Mouse (Mus musculus): Measurements from ENCODE around the gene Slc47a2. TPM values are rescaled to one million over a fixed set of nuclear protein-coding genes. Genes with fewer than 3 reads are reported as not detected.

The Slc47a2 gene
- polyA plus RNA-seq, 1 experiment from 2014 or later = not detected

DNA sequence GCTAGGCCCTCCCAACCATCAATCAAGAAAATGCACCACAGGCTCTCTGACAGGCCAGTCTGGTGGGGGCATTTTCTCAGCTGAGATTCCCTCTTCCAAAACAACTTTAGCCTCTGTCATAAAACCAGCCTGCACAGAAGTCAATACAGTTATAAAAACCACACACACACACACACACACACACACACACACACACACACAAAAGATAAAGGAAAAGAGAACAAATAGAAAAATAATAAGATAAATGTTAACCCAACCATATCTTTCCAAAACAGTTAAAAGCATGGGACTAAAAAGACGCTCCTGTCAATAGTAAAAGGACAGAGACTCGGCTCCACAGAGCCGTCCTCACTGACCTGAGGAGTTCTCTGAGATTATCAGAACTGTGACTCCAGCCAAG lies 66.2 kb downstream of the Slc47a2 start:
- ATAC-seq (ENCODE audit: low FRiP score, low read depth) = no peak
- H3K36me3 ChIP-seq = no peaks in the 10 kb centered on the region
- WGBS = 67% methylated on average over 3 of the region's 3 CpGs

GRCm38 (mm10) chr11:61275106-61275505 lies 67.6 kb downstream of the Slc47a2 start:
- Histone ChIP-seq H3K4me2 (replicated peaks) (no peak overlapping the region), H3K36me3 (no peaks in the 10 kb centered on the region), H3K9me3 (no peaks in the 10 kb centered on the region), H3K4me3 (no peak overlapping the region), H3K27me3 (no peaks in the 10 kb centered on the region), H3K27ac (replicated peaks) (no peak overlapping the region), H3K4me1 (no peaks in the 10 kb centered on the region), H3K9ac (replicated peaks) (no peak overlapping the region)
- WGBS = 81% methylated on average over 8 of the region's 8 CpGs
- no peak for ATAC-seq (ENCODE audit: low FRiP score, low read depth)

More for the DNA sequence above, 66.2 kb downstream of the Slc47a2 start:
- Histone ChIP-seq H3K27me3 (no peaks in the 10 kb centered on the region), H3K27ac (replicated peaks) (no peak overlapping the region), H3K4me1 (no peaks in the 10 kb centered on the region), H3K9me3 (no peaks in the 10 kb centered on the region), H3K4me3 (no peak overlapping the region), H3K4me2 (replicated peaks) (no peak overlapping the region), H3K9ac (replicated peaks) (no peak overlapping the region)

GRCm38 (mm10) chr11:61274421-61274820 lies 68.2 kb downstream of the Slc47a2 start:
- H3K27me3 ChIP-seq = no peaks in the 10 kb centered on the region
- no peak overlapping the region for H3K4me2 ChIP-seq (replicated peaks)
- H3K9ac ChIP-seq (replicated peaks) = no peak overlapping the region
- no peaks in the 10 kb centered on the region for H3K4me1 ChIP-seq
- no peak overlapping the region for H3K27ac ChIP-seq (replicated peaks)
- no peak overlapping the region for H3K4me3 ChIP-seq
- no peaks in the 10 kb centered on the region for H3K36me3 ChIP-seq
- H3K9me3 ChIP-seq = no peaks in the 10 kb centered on the region
- WGBS = 78% methylated on average over 1 of the region's 1 CpGs
- no peak for ATAC-seq (ENCODE audit: low FRiP score, low read depth)

DNA sequence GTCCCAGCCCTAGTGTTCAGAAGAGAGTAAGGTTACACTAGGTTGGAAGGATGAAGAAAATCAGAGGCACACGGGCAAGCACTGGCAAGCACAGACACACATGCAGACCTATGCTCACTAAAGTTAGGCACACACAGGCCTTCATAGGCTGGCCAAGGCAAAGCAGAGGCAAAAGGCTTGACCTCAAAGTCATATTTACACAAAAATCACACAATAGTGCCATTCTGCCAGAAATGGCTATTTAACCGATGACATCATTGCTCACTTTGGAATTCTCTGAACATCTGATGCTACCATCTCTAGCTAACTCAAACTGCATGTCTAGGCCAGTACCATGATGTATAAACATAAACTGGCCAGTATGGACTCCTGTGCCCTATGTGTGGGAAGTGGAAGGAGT lies 68.7 kb downstream of the Slc47a2 start:
- no peaks in the 10 kb centered on the region for H3K36me3 ChIP-seq
- H3K4me2 ChIP-seq (replicated peaks) = no peak overlapping the region
- H3K27me3 ChIP-seq = peaks cover under 1% of the 10 kb centered on the region; the same call in 1 of the 2 replicates
- no peak for ATAC-seq (ENCODE audit: low FRiP score, low read depth)
- no peak overlapping the region for H3K9ac ChIP-seq (replicated peaks)
- H3K9me3 ChIP-seq = no peaks in the 10 kb centered on the region
- no peak overlapping the region for H3K27ac ChIP-seq (replicated peaks)
- no peak overlapping the region for H3K4me3 ChIP-seq
- no peaks in the 10 kb centered on the region for H3K4me1 ChIP-seq
- WGBS = 93% methylated on average over 2 of the region's 2 CpGs

DNA sequence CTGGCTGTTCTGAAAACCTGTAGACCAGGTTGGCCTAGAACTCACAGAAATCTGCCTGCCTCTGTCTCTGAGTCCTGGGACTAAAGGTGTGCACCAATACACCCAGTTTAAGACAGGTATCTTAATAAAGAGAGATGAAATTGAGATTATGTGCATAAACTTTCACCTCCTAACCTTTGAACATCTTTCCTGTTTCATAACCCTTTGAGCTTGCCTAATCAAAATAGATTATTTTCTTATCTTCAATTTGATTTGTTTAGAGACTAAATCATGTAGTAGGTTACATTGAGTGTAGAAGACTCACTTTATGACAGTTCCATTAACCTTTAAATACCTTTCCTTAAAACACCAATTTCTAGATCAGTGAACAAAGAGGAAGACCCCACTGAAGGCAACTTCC lies 71.0 kb downstream of the Slc47a2 start:
- no peak overlapping the region for H3K9ac ChIP-seq (replicated peaks)
- no peak overlapping the region for H3K27ac ChIP-seq (replicated peaks)
- H3K36me3 ChIP-seq = no peaks in the 10 kb centered on the region
- peaks cover 10% of the 10 kb centered on the region; the same call in 1 of the 2 replicates for H3K27me3 ChIP-seq
- H3K4me2 ChIP-seq (replicated peaks) = no peak overlapping the region
- H3K9me3 ChIP-seq = no peaks in the 10 kb centered on the region
- no peaks in the 10 kb centered on the region for H3K4me1 ChIP-seq
- ATAC-seq (ENCODE audit: low FRiP score, low read depth) = no peak
- H3K4me3 ChIP-seq = no peak overlapping the region

- Histone ChIP-seq H3K9ac (replicated peaks) (no peak overlapping the region), H3K4me3 (no peak overlapping the region), H3K4me1 (no peaks in the 10 kb centered on the region), H3K27me3 (peaks cover 10% of the 10 kb centered on the region; the same call in 1 of the 2 replicates), H3K4me2 (replicated peaks) (no peak overlapping the region), H3K27ac (replicated peaks) (no peak overlapping the region), H3K36me3 (no peaks in the 10 kb centered on the region), H3K9me3 (no peaks in the 10 kb centered on the region)
- no peak for ATAC-seq (ENCODE audit: low FRiP score, low read depth)
- 80% methylated on average over 5 of the region's 5 CpGs for WGBS
Observed at GRCm38 (mm10) chr11:61270406-61270805, 72.3 kb downstream of the Slc47a2 start.

DNA sequence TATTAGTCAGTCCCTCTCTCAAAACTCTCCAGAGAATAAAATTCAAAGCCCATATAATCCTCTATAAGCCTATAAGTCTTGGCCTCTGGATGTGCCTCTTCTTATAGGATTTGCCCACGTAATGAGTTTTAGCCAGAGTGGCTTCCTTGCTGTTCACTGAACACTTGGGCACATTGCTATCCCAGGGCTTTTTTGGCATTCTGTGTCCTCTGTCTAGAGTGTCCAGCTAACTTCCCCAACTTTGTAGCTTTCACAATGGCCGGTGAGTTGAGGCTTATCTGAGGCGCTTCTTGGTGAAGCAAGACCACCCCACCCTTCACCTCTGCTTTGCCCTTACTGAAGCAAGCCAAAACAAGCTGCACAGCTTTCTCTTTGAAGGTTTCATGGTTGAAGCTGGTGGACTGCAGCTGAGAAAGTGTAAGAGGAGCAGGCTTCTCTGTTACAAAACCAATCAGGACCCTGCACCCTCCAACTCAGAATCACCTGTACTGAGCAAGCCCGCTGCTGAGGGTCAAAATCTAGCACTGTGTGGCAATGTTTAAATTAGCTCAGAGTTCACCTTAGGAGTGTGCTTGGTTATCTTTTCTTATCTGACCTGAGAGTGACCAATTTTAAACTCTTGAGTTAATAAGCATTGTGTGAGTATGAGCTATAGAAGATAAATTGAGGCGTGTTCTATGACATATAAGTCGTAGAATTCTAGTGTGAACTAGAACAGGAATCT lies 73.9 kb downstream of the Slc47a2 start:
- 87% methylated on average over 6 of the region's 6 CpGs for WGBS

DNA sequence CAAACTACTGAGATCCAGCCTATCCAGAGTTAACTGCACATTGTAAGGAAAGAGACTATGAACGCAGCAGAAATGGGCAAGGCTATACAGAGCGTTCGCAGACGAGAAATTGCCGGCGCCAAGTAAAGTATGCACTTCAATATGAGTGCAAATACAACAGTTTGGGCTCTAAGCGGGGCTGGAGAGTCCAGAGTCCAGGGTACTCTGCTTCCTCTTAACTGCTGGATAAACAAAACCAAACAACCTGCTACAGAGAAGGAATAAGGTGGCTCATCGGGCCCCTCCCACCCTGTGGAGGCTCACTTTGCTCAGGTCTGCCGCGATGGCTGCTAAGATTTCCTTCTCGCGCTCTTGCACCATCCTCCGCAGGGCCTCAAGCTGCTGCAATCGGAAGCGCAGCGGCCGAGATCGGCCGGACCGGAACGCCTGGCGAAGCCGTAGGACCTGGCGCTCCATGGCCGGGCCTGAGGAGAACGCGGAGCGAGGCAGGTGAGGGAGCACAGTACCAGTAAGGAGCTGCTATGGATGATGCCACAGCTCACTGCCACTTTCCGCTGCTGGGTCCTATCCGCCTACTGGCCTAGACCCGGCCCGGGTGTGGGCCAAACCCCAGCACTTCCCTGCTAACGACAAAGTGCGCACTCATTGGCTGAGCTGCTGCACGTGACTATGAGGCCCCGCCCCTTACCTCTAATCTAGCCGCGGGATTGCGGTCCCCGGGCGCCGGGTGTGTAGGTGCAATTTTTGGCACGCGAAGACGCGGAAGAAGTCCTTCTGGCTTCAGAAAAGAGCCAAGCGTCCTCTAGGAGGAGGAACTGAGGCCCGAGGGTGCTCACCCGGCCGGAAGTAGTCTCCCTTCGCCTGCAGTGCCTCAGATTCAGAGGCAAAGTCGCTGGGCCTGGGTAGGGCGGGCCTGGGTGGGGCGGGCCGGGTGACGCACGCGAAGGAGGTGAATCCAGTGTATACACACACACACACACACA lies 75.8 kb downstream of the Slc47a2 start, which contains the start of gene Aldh3a2:
Gene Aldh3a2 (minus strand): TSS at position 914 of the 983 bp plus-strand sequence.
- Histone ChIP-seq H3K9me3 (no peaks in the 10 kb centered on the region), H3K27ac (replicated peaks) (peak within 1 kb of the TSS; percentile 90), H3K4me1 (no peaks in the 10 kb centered on the region), H3K4me3 (peak within 1 kb of the TSS; percentile 80), H3K36me3 (peaks cover 16% of the 10 kb centered on the region; the same call in 1 of the 2 replicates), H3K4me2 (replicated peaks) (peak within 1 kb of the TSS; percentile 75), H3K9ac (replicated peaks) (peak within 1 kb of the TSS; percentile 83), H3K27me3 (peaks cover 10% of the 10 kb centered on the region; the same call in 1 of the 2 replicates)
- ATAC-seq (ENCODE audit: low FRiP score, low read depth) = peak; percentile 99
- under 1% methylated on average over 52 of the region's 58 CpGs for WGBS

More for the DNA sequence above, 73.9 kb downstream of the Slc47a2 start:
- Histone ChIP-seq H3K27me3 (peaks cover 10% of the 10 kb centered on the region; the same call in 1 of the 2 replicates), H3K27ac (replicated peaks) (no peak overlapping the region), H3K4me3 (no peak overlapping the region), H3K9ac (replicated peaks) (no peak overlapping the region), H3K4me2 (replicated peaks) (no peak overlapping the region), H3K36me3 (peaks cover 3% of the 10 kb centered on the region; the same call in 1 of the 2 replicates), H3K9me3 (no peaks in the 10 kb centered on the region), H3K4me1 (no peaks in the 10 kb centered on the region)
- ATAC-seq (ENCODE audit: low FRiP score, low read depth) = no peak

- Histone ChIP-seq H3K9ac (replicated peaks) (no peak overlapping the region), H3K36me3 (peaks cover 32% of the 10 kb centered on the region), H3K27me3 (peaks cover 9% of the 10 kb centered on the region; the same call in 1 of the 2 replicates), H3K4me2 (replicated peaks) (no peak overlapping the region), H3K4me1 (no peaks in the 10 kb centered on the region), H3K4me3 (no peak overlapping the region), H3K9me3 (no peaks in the 10 kb centered on the region), H3K27ac (replicated peaks) (no peak overlapping the region)
- 93% methylated on average over 1 of the region's 1 CpGs for WGBS
- no peak for ATAC-seq (ENCODE audit: low FRiP score, low read depth)
Observed at GRCm38 (mm10) chr11:61263841-61264240, 78.8 kb downstream of the Slc47a2 start.

GRCm38 (mm10) chr11:61262516-61262915 lies 80.1 kb downstream of the Slc47a2 start:
- Histone ChIP-seq H3K9ac (replicated peaks) (no peak overlapping the region), H3K4me2 (replicated peaks) (no peak overlapping the region), H3K4me1 (no peaks in the 10 kb centered on the region), H3K4me3 (no peak overlapping the region), H3K9me3 (no peaks in the 10 kb centered on the region), H3K27me3 (no peaks in the 10 kb centered on the region), H3K27ac (replicated peaks) (no peak overlapping the region), H3K36me3 (peaks cover 43% of the 10 kb centered on the region)
- WGBS = 88% methylated on average over 14 of the region's 14 CpGs
- ATAC-seq (ENCODE audit: low FRiP score, low read depth) = no peak

GRCm38 (mm10) chr11:61259106-61259505 lies 83.6 kb downstream of the Slc47a2 start:
- WGBS = 87% methylated on average over 6 of the region's 6 CpGs
- H3K36me3 ChIP-seq = peaks cover 73% of the 10 kb centered on the region
- H3K9me3 ChIP-seq = no peaks in the 10 kb centered on the region
- no peaks in the 10 kb centered on the region for H3K27me3 ChIP-seq
- no peak overlapping the region for H3K9ac ChIP-seq (replicated peaks)
- no peak overlapping the region for H3K27ac ChIP-seq (replicated peaks)
- H3K4me2 ChIP-seq (replicated peaks) = no peak overlapping the region
- no peak for ATAC-seq (ENCODE audit: low FRiP score, low read depth)
- H3K4me1 ChIP-seq = no peaks in the 10 kb centered on the region
- no peak overlapping the region for H3K4me3 ChIP-seq

DNA sequence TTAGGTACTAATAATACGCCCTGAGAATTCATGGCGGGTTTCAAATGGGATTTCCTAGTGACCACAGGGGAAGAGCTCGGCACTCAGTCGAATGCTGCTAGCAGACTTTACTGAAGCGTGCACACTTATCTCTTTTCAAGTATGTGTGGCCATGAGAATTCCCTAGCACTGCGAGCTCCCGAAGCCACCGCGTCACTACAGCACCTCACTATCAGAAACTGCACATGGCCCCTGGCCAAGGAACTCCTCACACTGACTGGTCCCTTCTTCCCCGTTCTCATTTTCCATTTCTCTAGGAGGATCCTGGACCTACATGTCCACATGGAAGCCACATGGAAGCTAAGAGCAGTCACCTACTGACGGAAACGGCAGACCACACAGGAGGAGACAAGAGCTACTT lies 89.9 kb downstream of the Slc47a2 start:
- Histone ChIP-seq H3K9me3 (no peaks in the 10 kb centered on the region), H3K36me3 (peaks cover 66% of the 10 kb centered on the region), H3K27ac (replicated peaks) (no peak overlapping the region), H3K27me3 (no peaks in the 10 kb centered on the region), H3K4me3 (no peak overlapping the region), H3K4me1 (no peaks in the 10 kb centered on the region), H3K9ac (replicated peaks) (no peak overlapping the region), H3K4me2 (replicated peaks) (no peak overlapping the region)
- whole genome bisulfite sequencing = 93% methylated on average over 12 of the region's 12 CpGs
- ATAC-seq (ENCODE audit: low FRiP score, low read depth) = no peak

All from midbrain, embryonic 12.5 days (tissue).